Comparison of ENCODE assay signal across 8 mouse cellular contexts in genomic region chr7:4792278-4793212, GRCm38 (mm10). TPM values are rescaled to one million over a fixed set of nuclear protein-coding genes. Genes with fewer than 3 reads are reported as not detected.
A peak's percentile ranks its signal among the peaks of the same experiment; 100 is the strongest.
DNase-seq lines count a peak whose midpoint lies in the region; ATAC-seq and TF ChIP-seq lines count a peak whose summit lies in the region.

TSS of gene Rpl28 (plus strand) at chr7:4792874.

- intact Hi-C loops in gastrocnemius, adult 2 months (cut with DNase I), result loop anchor here (2.0 to 10.0 kb wide), 2 partner anchors 20 to 138 kb away; partner anchors contain the start of genes Ppp6r1 and Ube2s
- intact Hi-C loops in left cerebral cortex, adult 2 months (cut with DNase I), result loop anchor here (2.0 to 5.0 kb wide), 3 partner anchors 70 to 235 kb away; no protein-coding TSS in a partner anchor

- peak within 1 kb of the TSS; percentile 96 for H3K27ac ChIP-seq in gastrocnemius, adult 2 months
- H3K27ac ChIP-seq in hindbrain, postnatal 0 days, result peak within 1 kb of the TSS; percentile 92
- peak within 1 kb of the TSS; percentile 91 for H3K27ac ChIP-seq in left cerebral cortex, adult 2 months

- H3K9ac ChIP-seq in hindbrain, postnatal 0 days (replicated peaks; ENCODE audit: low read length), result peak within 1 kb of the TSS; percentile 92

- WGBS in hindbrain, postnatal 0 days, result 2% methylated on average over 54 of the region's 54 CpGs

- ATAC-seq in hindbrain, postnatal 0 days, result peak; percentile 93
- peak; percentile 89 for ATAC-seq in megakaryocyte, adult 5-6 weeks (ENCODE audit: poor library complexity, severe bottlenecking)

- no peaks in the 10 kb centered on the region for H3K9me3 ChIP-seq in hindbrain, postnatal 0 days (ENCODE audit: low read length)

- peak within 1 kb of the TSS; percentile 77 for H3K4me2 ChIP-seq in hindbrain, postnatal 0 days (ENCODE audit: low read depth, low read length)

- H3K4me3 ChIP-seq in gastrocnemius, adult 2 months, result peak within 1 kb of the TSS; percentile 97
- peak within 1 kb of the TSS; percentile 84 for H3K4me3 ChIP-seq in hindbrain, postnatal 0 days (ENCODE audit: low read length)
- H3K4me3 ChIP-seq in left cerebral cortex, adult 2 months, result peak within 1 kb of the TSS; percentile 72

- peak; percentile 90 for DNase-seq in WW6 (ENCODE audit: low read depth, low spot score)
- peak; percentile 79 to 91 for DNase-seq in cerebellum, postnatal 4 days (ENCODE audit: low spot score in 2 of 2)
- DNase-seq in gastrocnemius, adult 2 months, result peak; percentile 96
- DNase-seq in hindbrain, postnatal 0 days (ENCODE audit: low spot score), result peak; percentile 99
- peak; percentile 94 to 95 for DNase-seq in left cerebral cortex, adult 2 months (ENCODE audit: extremely low spot score in 1 of 2, low spot score in 2 of 2)
- DNase-seq in right cerebral cortex, adult 2 months (ENCODE audit: low spot score in 2 of 2), result peak; percentile 96
- peak; percentile 97 for DNase-seq in urinary bladder, postnatal 14 days (ENCODE audit: low spot score)

- TF ChIP-seq CTCF in gastrocnemius, adult 2 months (IDR thresholded peaks at IDR 0.05), result no peak
- TF ChIP-seq CTCF in hindbrain, postnatal 0 days (IDR thresholded peaks at IDR 0.05; ENCODE audit: low read depth), result no peak
- no peak; the same call in 1 of the 2 replicates for TF ChIP-seq CTCF in left cerebral cortex, adult 2 months (IDR thresholded peaks at IDR 0.05)

- peaks cover 25% of the 10 kb centered on the region for H3K36me3 ChIP-seq in hindbrain, postnatal 0 days (ENCODE audit: insufficient read depth, low read length)

- H3K4me1 ChIP-seq in hindbrain, postnatal 0 days (ENCODE audit: insufficient read depth, low read length), result peaks cover 3% of the 10 kb centered on the region; the same call in 1 of the 2 replicates

- H3K27me3 ChIP-seq in hindbrain, postnatal 0 days (ENCODE audit: insufficient read depth, low read length), result no peaks in the 10 kb centered on the region

RNA-seq across cellular contexts. Expression of gene Rpl28, which starts in this region (rescaled TPM):
- 100 to 1,000 TPM; 483 to 569 TPM for total RNA-seq in gastrocnemius, adult 2 months (2021)
- 145 and 147 TPM in 2 replicates for total RNA-seq in hindbrain, postnatal 0 days (2014; rRNA removed)
- polyA plus RNA-seq in hindbrain, postnatal 0 days (2015; fragmentation: Nextera tagmentation; extraction: Ambion mirVana), result 304 and 315 TPM in 2 replicates
- total RNA-seq in left cerebral cortex, adult 2 months (2021), result 100 to 1,000 TPM; 421 to 437 TPM
- total RNA-seq in megakaryocyte, adult 5-6 weeks (2015), result 1,340 and 1,433 TPM in 2 replicates
- total RNA-seq in megakaryocyte, adult 5-6 weeks (2017), result 535 and 673 TPM in 2 replicates

Comparison
In these comparisons a context has a peak if more than half of its experiments do, and no peak if none do; other contexts are left out.
1. Peak in every context shown above with its lines: DNase-seq, ATAC-seq, H3K4me3 ChIP-seq and H3K27ac ChIP-seq.